Mouse (Mus musculus): Measurements from ENCODE around the gene Morn4.
A peak's percentile ranks its signal among the peaks of the same experiment; 100 is the strongest.
"Not testable (repeated sequence)": the region's sequence is repeated elsewhere in the genome, so short reads cannot be mapped to it uniquely, and the experiment has no call there.

Morn4 gene

GRCm38 (mm10) chr19:42081613-42082012 is 4.5 kb downstream of the Morn4 start:
- not testable (repeated sequence) for DNase-seq

GRCm38 (mm10) chr19:42080469-42080868 is 5.7 kb downstream of the Morn4 start:
- DNase-seq, result no peak

- DNase-seq, result no peak
These were observed 6.2 kb downstream of the Morn4 start for GRCm38 (mm10) chr19:42079950-42080349.

- no peak for DNase-seq
These were observed 7.2 kb downstream of the Morn4 start for GRCm38 (mm10) chr19:42079006-42079405.

- DNase-seq, result no peak
These were observed 7.6 kb downstream of the Morn4 start for GRCm38 (mm10) chr19:42078566-42078965.

- no peak for DNase-seq
These were observed 10.2 kb downstream of the Morn4 start for GRCm38 (mm10) chr19:42075992-42076391.

- DNase-seq, result no peak
These were observed 11.1 kb downstream of the Morn4 start for GRCm38 (mm10) chr19:42075051-42075450.

- no peak for DNase-seq
These were observed 13.4 kb downstream of the Morn4 start for GRCm38 (mm10) chr19:42072802-42073201.

- no peak for DNase-seq
These were observed 14.1 kb downstream of the Morn4 start for GRCm38 (mm10) chr19:42071886-42072608.

- no peak for DNase-seq
These were observed 14.9 kb downstream of the Morn4 start for GRCm38 (mm10) chr19:42071221-42071620.

- DNase-seq, result no peak
These were observed 17.0 kb downstream of the Morn4 start for GRCm38 (mm10) chr19:42069241-42069525.

GRCm38 (mm10) chr19:42068441-42069240 is 17.5 kb downstream of the Morn4 start:
- DNase-seq, result no peak

GRCm38 (mm10) chr19:42061443-42061842 is 24.7 kb downstream of the Morn4 start:
- no peak for DNase-seq

- DNase-seq, result no peak
These were observed 27.7 kb downstream of the Morn4 start for GRCm38 (mm10) chr19:42058426-42058825.

- no peak for DNase-seq
These were observed 29.3 kb downstream of the Morn4 start for GRCm38 (mm10) chr19:42056719-42057409.

- no peak for DNase-seq
These were observed 30.3 kb downstream of the Morn4 start for GRCm38 (mm10) chr19:42055881-42056280.

GRCm38 (mm10) chr19:42054255-42054654 is 31.9 kb downstream of the Morn4 start:
- no peak for DNase-seq

GRCm38 (mm10) chr19:42051948-42052347 is 34.2 kb downstream of the Morn4 start, which contains the start of gene 4933411K16Rik:
Gene 4933411K16Rik (plus strand): TSS chr19:42052248.
- no peak for DNase-seq

- no peak for DNase-seq
These were observed 34.8 kb downstream of the Morn4 start for GRCm38 (mm10) chr19:42051351-42051750.

- no peak for DNase-seq
These were observed 35.9 kb downstream of the Morn4 start for GRCm38 (mm10) chr19:42050251-42050650.

GRCm38 (mm10) chr19:42045269-42046102 is 40.7 kb downstream of the Morn4 start, which contains the start of gene Hoga1:
Gene Hoga1 (plus strand): TSS chr19:42045610.
- peak; percentile 63 for DNase-seq

GRCm38 (mm10) chr19:42043988-42044387 is 42.2 kb downstream of the Morn4 start:
- no peak for DNase-seq

- no peak for DNase-seq
These were observed 47.8 kb downstream of the Morn4 start for GRCm38 (mm10) chr19:42038310-42038709.

All from right cerebral cortex, postnatal 14 days (tissue).